Mouse (Mus musculus): ENCODE results near the gene Gm20388. TPM values are rescaled to one million over a fixed set of nuclear protein-coding genes. Genes with fewer than 3 reads are reported as not detected.
A peak's percentile ranks its signal among the peaks of the same experiment; 100 is the strongest.

The Gm20388 gene
- polyA plus RNA-seq, 1 experiment from 2014 or later = 1.4 TPM

DNA sequence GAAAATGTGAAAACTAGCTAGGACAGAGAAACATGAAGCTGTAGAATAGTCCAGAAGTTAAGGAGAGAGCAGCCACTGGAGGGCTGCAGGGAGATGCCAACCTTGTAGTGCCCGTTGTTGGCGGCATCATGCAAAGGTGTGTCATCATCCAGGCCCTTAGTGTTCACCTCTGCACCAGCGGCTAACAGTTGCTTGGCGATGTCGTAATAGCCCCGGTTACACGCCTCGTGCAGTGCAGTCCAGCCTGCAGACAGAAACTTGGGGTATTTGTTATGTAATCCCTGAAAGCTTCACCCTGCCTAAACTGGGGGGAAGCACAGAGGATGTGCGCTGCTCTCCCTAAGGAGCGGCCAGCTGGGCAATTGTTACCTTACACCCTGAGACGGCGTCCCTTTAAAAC lies 2987.8 kb downstream of the Gm20388 start:
- Histone ChIP-seq H3K36me3 (ENCODE audit: control insufficient read depth, insufficient read depth) (peaks cover 25% of the 10 kb centered on the region), H3K27me3 (ENCODE audit: control insufficient read depth, insufficient read depth, low read depth, low read length) (no peaks in the 10 kb centered on the region), H3K4me1 (ENCODE audit: control insufficient read depth, low read depth, low read length) (peaks cover 6% of the 10 kb centered on the region; the same call in 1 of the 2 replicates), H3K27ac (ENCODE audit: low read length) (no peak overlapping the region), H3K9ac (ENCODE audit: low read depth, low read length) (no peak overlapping the region), H3K4me3 (ENCODE audit: low read depth, low read length) (no peak overlapping the region), H3K9me3 (replicated peaks; ENCODE audit: control insufficient read depth, low read length) (no peaks in the 10 kb centered on the region), H3K4me2 (ENCODE audit: low read depth, low read length) (no peak overlapping the region)
- ATAC-seq (ENCODE audit: low read depth) = peak; percentile 72
- 79% methylated on average over 12 of the region's 12 CpGs for WGBS (ENCODE audit: insufficient replicate concordance)

DNA sequence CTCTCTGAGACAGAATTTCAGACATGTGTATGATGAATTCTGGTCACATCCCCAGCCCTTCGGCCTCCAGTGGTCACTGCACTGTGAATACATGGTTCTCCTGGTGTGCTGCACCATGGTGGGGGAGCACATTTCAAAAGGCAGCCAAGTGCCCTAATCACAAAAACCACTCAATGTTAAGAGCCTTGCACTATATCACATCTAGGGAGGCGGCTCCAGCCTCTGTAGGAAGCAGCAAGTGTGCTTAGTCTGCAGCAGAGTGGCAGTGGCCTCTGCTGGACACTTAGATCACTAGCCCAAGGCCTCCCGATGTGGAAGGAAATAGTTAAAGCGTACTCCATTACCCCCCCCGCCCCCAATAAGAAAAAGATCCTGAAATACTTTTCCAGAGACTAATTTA lies 2988.4 kb downstream of the Gm20388 start:
- no peak overlapping the region for H3K4me2 ChIP-seq (ENCODE audit: low read depth, low read length)
- ATAC-seq (ENCODE audit: low read depth) = no peak
- no peaks in the 10 kb centered on the region for H3K9me3 ChIP-seq (replicated peaks; ENCODE audit: control insufficient read depth, low read length)
- H3K4me3 ChIP-seq (ENCODE audit: low read depth, low read length) = no peak overlapping the region
- WGBS (ENCODE audit: insufficient replicate concordance) = 78% methylated on average over 5 of the region's 5 CpGs
- peaks cover 22% of the 10 kb centered on the region for H3K36me3 ChIP-seq (ENCODE audit: control insufficient read depth, insufficient read depth)
- no peak overlapping the region for H3K9ac ChIP-seq (ENCODE audit: low read depth, low read length)
- peaks cover 6% of the 10 kb centered on the region; the same call in 1 of the 2 replicates for H3K4me1 ChIP-seq (ENCODE audit: control insufficient read depth, low read depth, low read length)
- no peaks in the 10 kb centered on the region for H3K27me3 ChIP-seq (ENCODE audit: control insufficient read depth, insufficient read depth, low read depth, low read length)
- H3K27ac ChIP-seq (ENCODE audit: low read length) = no peak overlapping the region

DNA sequence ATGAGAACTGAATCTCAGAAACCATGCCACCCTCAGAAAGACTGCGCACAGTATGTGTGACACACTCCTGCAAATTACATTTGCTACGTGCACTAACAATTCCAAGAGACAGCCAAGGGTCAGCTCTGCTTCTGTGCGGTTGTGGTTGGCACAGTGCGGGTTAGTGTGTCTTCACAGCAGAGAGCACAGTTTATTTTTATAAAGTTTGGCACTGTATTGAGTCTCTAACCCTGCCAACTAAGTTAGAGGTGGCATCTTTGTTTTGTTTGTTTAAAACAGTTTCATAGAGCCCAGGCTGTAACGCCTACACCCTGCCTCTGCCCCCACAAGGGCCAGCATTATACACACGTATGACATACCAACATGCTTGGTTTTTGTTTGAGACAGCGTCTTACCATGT lies 2990.8 kb downstream of the Gm20388 start:
- no peak overlapping the region for H3K4me3 ChIP-seq (ENCODE audit: low read depth, low read length)
- peaks cover 2% of the 10 kb centered on the region for H3K36me3 ChIP-seq (ENCODE audit: control insufficient read depth, insufficient read depth)
- H3K9me3 ChIP-seq (replicated peaks; ENCODE audit: control insufficient read depth, low read length) = no peaks in the 10 kb centered on the region
- no peak for ATAC-seq (ENCODE audit: low read depth)
- H3K9ac ChIP-seq (ENCODE audit: low read depth, low read length) = no peak overlapping the region
- no peak overlapping the region for H3K27ac ChIP-seq (ENCODE audit: low read length)
- 89% methylated on average over 7 of the region's 7 CpGs for WGBS (ENCODE audit: insufficient replicate concordance)
- H3K4me1 ChIP-seq (ENCODE audit: control insufficient read depth, low read depth, low read length) = peaks cover 15% of the 10 kb centered on the region
- H3K27me3 ChIP-seq (ENCODE audit: control insufficient read depth, insufficient read depth, low read depth, low read length) = no peaks in the 10 kb centered on the region
- no peak overlapping the region for H3K4me2 ChIP-seq (ENCODE audit: low read depth, low read length)

DNA sequence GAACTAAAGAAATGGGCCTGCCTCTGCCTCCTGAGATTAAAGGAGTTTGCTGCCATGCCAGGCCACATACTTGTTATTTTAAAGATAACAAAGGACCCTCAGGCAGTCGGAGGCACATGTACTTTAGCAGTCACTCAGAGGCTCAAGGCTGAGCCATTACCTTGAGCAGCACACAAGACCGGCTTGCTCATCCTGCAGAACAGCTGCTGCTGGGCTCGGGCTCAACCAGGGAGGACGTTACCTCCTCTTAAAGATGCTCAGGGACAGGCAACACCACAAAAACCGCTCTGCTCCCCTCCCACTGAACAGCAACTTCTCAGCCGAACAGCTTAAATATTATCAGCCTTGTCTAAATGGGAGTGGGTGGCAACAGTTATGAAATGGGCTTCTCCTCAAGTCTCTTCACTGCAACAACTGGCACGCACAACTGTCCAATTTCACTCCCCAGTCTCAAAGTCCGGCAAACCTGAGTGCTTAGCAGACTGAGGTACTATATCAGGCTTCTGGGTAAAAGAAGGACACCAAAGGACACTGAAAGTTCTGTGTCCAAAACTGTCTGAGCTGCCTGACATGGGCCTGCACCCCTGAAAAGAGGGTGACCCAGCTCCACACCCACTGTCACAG lies 2991.4 kb downstream of the Gm20388 start:
- H3K36me3 ChIP-seq (ENCODE audit: control insufficient read depth, insufficient read depth) = peaks cover 1% of the 10 kb centered on the region; the same call in 1 of the 2 replicates
- WGBS (ENCODE audit: insufficient replicate concordance) = 75% methylated on average over 8 of the region's 8 CpGs

DNA sequence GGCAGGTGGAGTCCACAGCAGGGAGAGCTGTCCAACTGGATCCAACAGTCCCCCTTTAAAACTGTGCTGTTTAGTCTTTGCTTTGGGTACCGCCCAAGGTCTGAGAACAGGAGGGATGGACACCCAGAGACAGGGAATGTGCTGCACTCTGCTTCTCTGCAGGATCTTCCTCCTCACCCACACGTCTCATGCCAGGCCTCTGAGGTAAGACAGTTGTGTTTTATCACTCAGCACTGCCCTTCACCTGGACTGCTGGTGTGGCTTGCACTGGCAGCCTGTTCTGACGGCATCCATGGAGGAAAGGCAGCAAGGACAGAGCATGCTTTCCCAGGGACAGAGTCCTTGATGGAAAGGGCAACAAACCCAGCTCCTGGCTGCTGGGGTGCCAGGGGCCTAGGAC lies 2991.9 kb downstream of the Gm20388 start:
- H3K36me3 ChIP-seq (ENCODE audit: control insufficient read depth, insufficient read depth) = peaks cover 5% of the 10 kb centered on the region
- WGBS (ENCODE audit: insufficient replicate concordance) = 74% methylated on average over 3 of the region's 3 CpGs
- no peak overlapping the region for H3K27ac ChIP-seq (ENCODE audit: low read length)
- H3K4me1 ChIP-seq (ENCODE audit: control insufficient read depth, low read depth, low read length) = peaks cover 17% of the 10 kb centered on the region
- ATAC-seq (ENCODE audit: low read depth) = no peak
- no peak overlapping the region for H3K4me2 ChIP-seq (ENCODE audit: low read depth, low read length)
- no peak overlapping the region for H3K4me3 ChIP-seq (ENCODE audit: low read depth, low read length)
- H3K27me3 ChIP-seq (ENCODE audit: control insufficient read depth, insufficient read depth, low read depth, low read length) = no peaks in the 10 kb centered on the region
- no peak overlapping the region for H3K9ac ChIP-seq (ENCODE audit: low read depth, low read length)
- no peaks in the 10 kb centered on the region for H3K9me3 ChIP-seq (replicated peaks; ENCODE audit: control insufficient read depth, low read length)

More for the DNA sequence above, 2991.4 kb downstream of the Gm20388 start:
- Histone ChIP-seq H3K4me3 (ENCODE audit: low read depth, low read length) (no peak overlapping the region), H3K27ac (ENCODE audit: low read length) (no peak overlapping the region), H3K9me3 (replicated peaks; ENCODE audit: control insufficient read depth, low read length) (no peaks in the 10 kb centered on the region), H3K27me3 (ENCODE audit: control insufficient read depth, insufficient read depth, low read depth, low read length) (no peaks in the 10 kb centered on the region), H3K4me1 (ENCODE audit: control insufficient read depth, low read depth, low read length) (peaks cover 17% of the 10 kb centered on the region), H3K9ac (ENCODE audit: low read depth, low read length) (no peak overlapping the region), H3K4me2 (ENCODE audit: low read depth, low read length) (no peak overlapping the region)
- no peak for ATAC-seq (ENCODE audit: low read depth)

DNA sequence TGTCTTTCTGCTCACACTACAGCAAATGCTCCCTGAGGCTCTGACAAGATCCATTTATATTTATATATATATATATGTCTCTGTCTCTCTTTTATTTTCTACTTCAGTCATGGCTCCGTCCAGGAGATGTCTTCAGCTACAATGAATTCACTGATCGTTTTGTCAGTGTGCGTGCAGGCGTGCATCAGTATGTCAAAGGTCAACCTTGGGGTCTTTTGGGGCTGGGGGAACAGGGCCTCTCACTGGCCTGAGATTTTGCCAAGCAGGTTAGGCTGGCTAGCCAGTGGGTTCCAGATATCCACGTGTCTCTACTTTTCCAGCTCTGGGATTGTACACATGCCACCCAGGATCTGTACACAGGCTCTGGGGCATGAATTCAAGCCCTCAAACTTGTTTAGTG lies 2992.4 kb downstream of the Gm20388 start:
- Histone ChIP-seq H3K9ac (ENCODE audit: low read depth, low read length) (no peak overlapping the region), H3K4me2 (ENCODE audit: low read depth, low read length) (no peak overlapping the region)
- 89% methylated on average over 5 of the region's 5 CpGs for WGBS (ENCODE audit: insufficient replicate concordance)

DNA sequence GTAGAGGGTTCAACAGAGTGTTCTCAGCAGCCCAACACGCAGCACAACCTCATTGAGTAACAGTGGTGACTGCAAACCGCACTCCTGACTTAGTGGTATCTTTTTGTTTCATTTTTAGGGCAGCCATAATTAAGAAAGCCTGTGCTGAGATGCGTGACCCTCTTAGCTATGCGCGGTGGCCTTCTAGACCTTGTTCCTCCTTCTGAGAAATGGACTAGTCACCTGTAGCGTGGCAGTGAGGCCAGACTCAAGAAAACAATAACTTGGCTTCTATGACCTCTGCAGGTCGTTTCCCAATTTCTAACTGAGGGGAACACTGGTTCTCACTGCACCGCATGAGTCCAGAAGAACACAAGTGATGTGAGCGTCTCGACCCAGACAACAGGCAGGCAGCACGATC lies 2993.9 kb downstream of the Gm20388 start:
- Histone ChIP-seq H3K4me2 (ENCODE audit: low read depth, low read length) (no peak overlapping the region), H3K27ac (ENCODE audit: low read length) (no peak overlapping the region), H3K9ac (ENCODE audit: low read depth, low read length) (no peak overlapping the region), H3K4me3 (ENCODE audit: low read depth, low read length) (no peak overlapping the region), H3K36me3 (ENCODE audit: control insufficient read depth, insufficient read depth) (peaks cover 14% of the 10 kb centered on the region), H3K27me3 (ENCODE audit: control insufficient read depth, insufficient read depth, low read depth, low read length) (no peaks in the 10 kb centered on the region), H3K4me1 (ENCODE audit: control insufficient read depth, low read depth, low read length) (peaks cover 11% of the 10 kb centered on the region), H3K9me3 (replicated peaks; ENCODE audit: control insufficient read depth, low read length) (no peaks in the 10 kb centered on the region)
- no peak for ATAC-seq (ENCODE audit: low read depth)
- 88% methylated on average over 11 of the region's 11 CpGs for WGBS (ENCODE audit: insufficient replicate concordance)

More for the DNA sequence above, 2992.4 kb downstream of the Gm20388 start:
- H3K4me3 ChIP-seq (ENCODE audit: low read depth, low read length) = no peak overlapping the region
- no peaks in the 10 kb centered on the region for H3K27me3 ChIP-seq (ENCODE audit: control insufficient read depth, insufficient read depth, low read depth, low read length)
- H3K4me1 ChIP-seq (ENCODE audit: control insufficient read depth, low read depth, low read length) = peaks cover 17% of the 10 kb centered on the region
- H3K36me3 ChIP-seq (ENCODE audit: control insufficient read depth, insufficient read depth) = peaks cover 8% of the 10 kb centered on the region
- H3K27ac ChIP-seq (ENCODE audit: low read length) = no peak overlapping the region
- H3K9me3 ChIP-seq (replicated peaks; ENCODE audit: control insufficient read depth, low read length) = no peaks in the 10 kb centered on the region
- ATAC-seq (ENCODE audit: low read depth) = no peak

DNA sequence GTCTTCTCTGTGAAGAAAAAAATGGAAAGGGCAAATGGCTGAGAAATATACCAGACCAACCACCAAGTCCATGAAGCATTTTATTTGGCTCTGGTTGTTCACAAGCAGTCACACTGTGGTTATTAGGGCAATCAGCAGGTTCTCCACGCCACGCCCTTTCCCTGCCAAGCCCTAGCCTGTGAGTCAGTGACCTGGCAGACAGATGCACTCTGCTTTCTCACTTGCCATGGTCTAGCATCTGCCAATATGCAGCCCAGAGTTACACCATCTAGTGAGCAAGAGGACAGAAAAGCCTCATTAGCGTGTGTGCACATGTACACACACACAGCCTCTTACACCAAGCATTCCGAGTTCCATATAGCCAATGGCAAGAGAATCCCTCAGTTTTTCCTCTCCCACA lies 2994.7 kb downstream of the Gm20388 start:
- WGBS (ENCODE audit: insufficient replicate concordance) = 86% methylated on average over 4 of the region's 4 CpGs
- Histone ChIP-seq H3K9ac (ENCODE audit: low read depth, low read length) (no peak overlapping the region), H3K36me3 (ENCODE audit: control insufficient read depth, insufficient read depth) (peaks cover 14% of the 10 kb centered on the region), H3K4me2 (ENCODE audit: low read depth, low read length) (no peak overlapping the region), H3K27ac (ENCODE audit: low read length) (no peak overlapping the region), H3K9me3 (replicated peaks; ENCODE audit: control insufficient read depth, low read length) (no peaks in the 10 kb centered on the region), H3K4me1 (ENCODE audit: control insufficient read depth, low read depth, low read length) (peaks cover 11% of the 10 kb centered on the region), H3K4me3 (ENCODE audit: low read depth, low read length) (no peak overlapping the region), H3K27me3 (ENCODE audit: control insufficient read depth, insufficient read depth, low read depth, low read length) (no peaks in the 10 kb centered on the region)
- ATAC-seq (ENCODE audit: low read depth) = no peak

DNA sequence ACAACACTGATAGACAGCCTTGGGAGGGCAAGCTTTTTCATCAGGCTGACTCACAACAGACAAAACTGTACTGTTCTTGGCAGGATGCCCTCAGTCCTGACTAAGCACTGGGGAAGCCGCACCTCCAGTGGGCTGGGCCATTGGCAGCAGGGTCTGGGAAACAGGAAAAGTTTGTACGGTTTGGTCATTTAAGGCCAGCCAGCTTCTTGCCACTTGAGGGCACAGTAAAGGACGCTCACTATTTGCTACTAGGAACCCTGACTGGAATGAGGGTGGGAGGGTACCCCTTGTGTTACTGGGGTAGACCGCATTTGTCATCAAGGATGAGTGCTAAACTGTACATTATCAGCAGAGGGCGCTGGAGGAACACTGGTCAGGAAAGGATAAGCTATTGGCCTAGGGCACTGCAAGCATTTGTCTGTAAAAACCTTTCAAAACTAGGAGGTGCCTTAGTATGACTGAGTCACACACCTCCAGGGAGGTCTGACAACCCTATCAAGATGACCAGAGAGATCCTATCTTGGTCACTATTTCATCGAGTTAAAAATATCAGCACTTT lies 2995.9 kb downstream of the Gm20388 start:
- Histone ChIP-seq H3K27ac (ENCODE audit: low read length) (no peak overlapping the region; the same call in 1 of the 2 replicates), H3K4me2 (ENCODE audit: low read depth, low read length) (no peak overlapping the region), H3K27me3 (ENCODE audit: control insufficient read depth, insufficient read depth, low read depth, low read length) (no peaks in the 10 kb centered on the region), H3K9me3 (replicated peaks; ENCODE audit: control insufficient read depth, low read length) (no peaks in the 10 kb centered on the region), H3K4me3 (ENCODE audit: low read depth, low read length) (no peak overlapping the region), H3K4me1 (ENCODE audit: control insufficient read depth, low read depth, low read length) (peaks cover 11% of the 10 kb centered on the region), H3K36me3 (ENCODE audit: control insufficient read depth, insufficient read depth) (peaks cover 14% of the 10 kb centered on the region), H3K9ac (ENCODE audit: low read depth, low read length) (no peak overlapping the region)
- WGBS (ENCODE audit: insufficient replicate concordance) = 26% methylated on average over 6 of the region's 6 CpGs
- ATAC-seq (ENCODE audit: low read depth) = peak; percentile 87

All from liver, embryonic 16.5 days (tissue).